Mouse (Mus musculus): ENCODE measurements around the gene Nhlrc1. TPM values are rescaled to one million over a fixed set of nuclear protein-coding genes. Genes with fewer than 3 reads are reported as not detected.

The Nhlrc1 gene
- polyA plus RNA-seq, 2 experiments, result 3.1 to 4.5 TPM

DNA sequence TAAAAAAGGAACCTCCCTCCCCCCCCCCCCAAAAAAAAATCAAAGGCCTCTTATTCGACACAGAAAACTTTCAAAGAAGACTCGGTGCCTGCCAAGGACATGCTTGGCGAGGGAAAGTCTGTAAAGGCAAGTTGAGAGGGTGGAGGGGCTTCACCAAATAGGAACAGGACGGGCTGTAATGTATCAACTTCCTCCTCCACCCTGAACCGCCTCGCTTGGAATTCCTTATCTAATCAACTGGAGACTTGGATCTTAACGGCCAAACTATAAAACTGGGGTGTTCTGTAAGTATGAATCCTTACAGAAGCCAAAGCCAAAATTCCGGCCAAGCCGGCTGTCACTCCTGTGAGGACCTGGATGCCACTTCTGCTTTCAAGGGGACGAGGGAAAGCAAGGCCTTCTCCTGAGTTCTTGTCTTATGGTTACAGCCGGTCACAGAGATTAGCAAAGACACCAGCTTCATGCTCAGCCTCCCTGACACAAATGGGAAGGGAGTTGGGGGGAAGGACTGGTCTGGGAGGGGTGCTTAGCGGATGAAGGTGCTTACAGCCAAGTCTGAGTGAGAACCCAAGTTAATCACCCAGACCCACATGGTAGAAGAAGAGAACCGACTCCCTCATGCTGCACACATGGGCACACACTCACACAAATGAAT is 34.7 kb downstream of the Nhlrc1 start:
- Histone ChIP-seq H3K9me3 (ENCODE audit: control insufficient read depth, low read length) (no peaks in the 10 kb centered on the region), H3K9ac (ENCODE audit: low read depth, low read length, severe bottlenecking) (no peak overlapping the region), H3K36me3 (ENCODE audit: control insufficient read depth, insufficient read depth, low read length) (no peaks in the 10 kb centered on the region), H3K4me3 (replicated peaks; ENCODE audit: low read length) (no peak overlapping the region), H3K4me1 (ENCODE audit: control insufficient read depth, insufficient read depth, low read length) (peaks cover 2% of the 10 kb centered on the region; the same call in 1 of the 2 replicates), H3K4me2 (replicated peaks; ENCODE audit: low read depth, low read length, severe bottlenecking) (no peak overlapping the region), H3K27me3 (ENCODE audit: control insufficient read depth, insufficient read depth, low read length) (no peaks in the 10 kb centered on the region), H3K27ac (replicated peaks; ENCODE audit: low read depth, low read length) (no peak overlapping the region)
- ATAC-seq (ENCODE audit: low FRiP score, low read depth), result no peak
- WGBS, result 44% methylated on average over 13 of the region's 13 CpGs
- no peak for DNase-seq (ENCODE audit: low spot score)
- no peak for TF ChIP-seq POLR2A (IDR thresholded peaks at IDR 0.05; ENCODE audit: borderline replicate concordance, extremely low read depth, insufficient read depth, insufficient read length)

GRCm38 (mm10) chr13:46976532-46976931 is 38.1 kb downstream of the Nhlrc1 start:
- WGBS, result 89% methylated on average over 7 of the region's 7 CpGs
- no peaks in the 10 kb centered on the region for H3K27me3 ChIP-seq (ENCODE audit: control insufficient read depth, insufficient read depth, low read length)
- H3K9me3 ChIP-seq (ENCODE audit: control insufficient read depth, low read length), result no peaks in the 10 kb centered on the region
- H3K9ac ChIP-seq (ENCODE audit: low read depth, low read length, severe bottlenecking), result no peak overlapping the region
- ATAC-seq (ENCODE audit: low FRiP score, low read depth), result no peak
- H3K27ac ChIP-seq (replicated peaks; ENCODE audit: low read depth, low read length), result no peak overlapping the region
- H3K4me1 ChIP-seq (ENCODE audit: control insufficient read depth, insufficient read depth, low read length), result peaks cover 2% of the 10 kb centered on the region; the same call in 1 of the 2 replicates
- no peak for DNase-seq (ENCODE audit: low spot score)
- H3K4me3 ChIP-seq (replicated peaks; ENCODE audit: low read length), result no peak overlapping the region
- H3K4me2 ChIP-seq (replicated peaks; ENCODE audit: low read depth, low read length, severe bottlenecking), result no peak overlapping the region
- TF ChIP-seq POLR2A (IDR thresholded peaks at IDR 0.05; ENCODE audit: borderline replicate concordance, extremely low read depth, insufficient read depth, insufficient read length), result no peak
- H3K36me3 ChIP-seq (ENCODE audit: control insufficient read depth, insufficient read depth, low read length), result no peaks in the 10 kb centered on the region

- H3K4me1 ChIP-seq (ENCODE audit: control insufficient read depth, insufficient read depth, low read length), result peaks cover 2% of the 10 kb centered on the region; the same call in 1 of the 2 replicates
- H3K27me3 ChIP-seq (ENCODE audit: control insufficient read depth, insufficient read depth, low read length), result no peaks in the 10 kb centered on the region
- 61% methylated on average over 4 of the region's 4 CpGs for WGBS
- DNase-seq (ENCODE audit: low spot score) (no peak), ATAC-seq (ENCODE audit: low FRiP score, low read depth) (no peak)
- H3K9me3 ChIP-seq (ENCODE audit: control insufficient read depth, low read length), result no peaks in the 10 kb centered on the region
- no peaks in the 10 kb centered on the region for H3K36me3 ChIP-seq (ENCODE audit: control insufficient read depth, insufficient read depth, low read length)
- no peak overlapping the region for H3K9ac ChIP-seq (ENCODE audit: low read depth, low read length, severe bottlenecking)
- no peak for TF ChIP-seq POLR2A (IDR thresholded peaks at IDR 0.05; ENCODE audit: borderline replicate concordance, extremely low read depth, insufficient read depth, insufficient read length)
- H3K4me2 ChIP-seq (replicated peaks; ENCODE audit: low read depth, low read length, severe bottlenecking), result no peak overlapping the region
- H3K27ac ChIP-seq (replicated peaks; ENCODE audit: low read depth, low read length), result no peak overlapping the region
- no peak overlapping the region for H3K4me3 ChIP-seq (replicated peaks; ENCODE audit: low read length)
Measured at GRCm38 (mm10) chr13:46975930-46976329, 38.7 kb downstream of the Nhlrc1 start.

GRCm38 (mm10) chr13:46975031-46975551 is 39.6 kb downstream of the Nhlrc1 start:
- DNase-seq (ENCODE audit: low spot score), result no peak
- no peaks in the 10 kb centered on the region for H3K27me3 ChIP-seq (ENCODE audit: control insufficient read depth, insufficient read depth, low read length)
- H3K4me1 ChIP-seq (ENCODE audit: control insufficient read depth, insufficient read depth, low read length), result peaks cover 2% of the 10 kb centered on the region; the same call in 1 of the 2 replicates
- H3K27ac ChIP-seq (replicated peaks; ENCODE audit: low read depth, low read length), result no peak overlapping the region
- no peak for ATAC-seq (ENCODE audit: low FRiP score, low read depth)
- H3K4me2 ChIP-seq (replicated peaks; ENCODE audit: low read depth, low read length, severe bottlenecking), result no peak overlapping the region
- H3K9me3 ChIP-seq (ENCODE audit: control insufficient read depth, low read length), result no peaks in the 10 kb centered on the region
- no peak for TF ChIP-seq POLR2A (IDR thresholded peaks at IDR 0.05; ENCODE audit: borderline replicate concordance, extremely low read depth, insufficient read depth, insufficient read length)
- H3K4me3 ChIP-seq (replicated peaks; ENCODE audit: low read length), result no peak overlapping the region
- no peaks in the 10 kb centered on the region for H3K36me3 ChIP-seq (ENCODE audit: control insufficient read depth, insufficient read depth, low read length)
- H3K9ac ChIP-seq (ENCODE audit: low read depth, low read length, severe bottlenecking), result no peak overlapping the region
- WGBS, result 65% methylated on average over 14 of the region's 14 CpGs

DNA sequence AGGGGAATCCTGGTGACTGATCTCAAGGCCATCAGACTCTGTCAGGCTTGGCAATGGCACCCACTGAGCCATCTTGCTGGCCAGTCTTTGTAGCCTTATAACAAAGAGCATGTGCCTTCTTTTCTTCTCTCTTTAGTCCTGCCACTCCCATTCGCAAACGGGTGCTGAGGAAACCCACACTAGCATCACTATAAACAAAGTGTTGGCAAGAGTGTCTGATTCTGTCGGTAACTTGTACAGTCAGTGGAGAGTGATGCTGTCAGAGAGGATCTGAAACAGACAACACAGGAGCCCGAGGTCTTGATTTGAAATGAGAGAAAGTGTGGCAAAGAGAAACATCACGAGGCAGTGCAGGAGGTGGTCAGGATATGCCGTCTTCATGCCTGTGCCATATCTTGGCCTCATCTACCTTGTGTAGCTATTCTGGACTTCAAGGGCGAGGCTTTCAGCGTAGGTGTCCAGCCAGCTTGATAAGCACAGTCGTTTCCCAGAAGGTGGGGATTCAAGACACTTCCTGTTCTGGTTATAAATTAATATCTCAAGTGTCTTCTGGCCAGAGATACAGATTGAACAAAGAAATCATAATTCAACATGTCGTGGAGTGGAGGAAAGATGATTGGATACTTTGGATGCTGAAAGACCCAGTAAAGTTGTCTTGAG is 44.2 kb downstream of the Nhlrc1 start:
- 80% methylated on average over 10 of the region's 10 CpGs for WGBS
- Histone ChIP-seq H3K9ac (ENCODE audit: low read depth, low read length, severe bottlenecking) (no peak overlapping the region), H3K27ac (replicated peaks; ENCODE audit: low read depth, low read length) (no peak overlapping the region), H3K36me3 (ENCODE audit: control insufficient read depth, insufficient read depth, low read length) (no peaks in the 10 kb centered on the region), H3K4me2 (replicated peaks; ENCODE audit: low read depth, low read length, severe bottlenecking) (no peak overlapping the region), H3K4me1 (ENCODE audit: control insufficient read depth, insufficient read depth, low read length) (no peaks in the 10 kb centered on the region), H3K9me3 (ENCODE audit: control insufficient read depth, low read length) (no peaks in the 10 kb centered on the region), H3K4me3 (replicated peaks; ENCODE audit: low read length) (no peak overlapping the region), H3K27me3 (ENCODE audit: control insufficient read depth, insufficient read depth, low read length) (no peaks in the 10 kb centered on the region)
- ATAC-seq (ENCODE audit: low FRiP score, low read depth) (no peak), DNase-seq (ENCODE audit: low spot score) (no peak)
- no peak for TF ChIP-seq POLR2A (IDR thresholded peaks at IDR 0.05; ENCODE audit: borderline replicate concordance, extremely low read depth, insufficient read depth, insufficient read length)

Measured in limb, embryonic 14.5 days (tissue).